Mouse (Mus musculus) CH12.LX (cell line): ENCODE measurements around the gene Pde8a. TPM values are rescaled to one million over a fixed set of nuclear protein-coding genes. Genes with fewer than 3 reads are reported as not detected.

Experiments
- DNase-seq: peaks from one replicate; pipeline ENCODE4 v3.0.0-alpha.2; 2013; ENCODE audit errors: extremely low read depth
- H3K27ac ChIP-seq: 2 replicates; pipeline ENCODE4 v1.5.1; 2012; ENCODE audit warnings: low read depth, mild to moderate bottlenecking, control low read depth, moderate library complexity; ENCODE audit not compliant: insufficient read depth
- H3K27me3 ChIP-seq: replicated peaks from 2 replicates; pipeline ENCODE3; 2012; ENCODE audit warnings: inconsistent platforms
- H3K36me3 ChIP-seq, 2 experiments: replicated peaks in 1 of 2; 2 replicates each; pipeline versions ENCODE3 to v1.6.1; 2012; ENCODE audit warnings: inconsistent platforms in 1 of 2, low read length in 1 of 2, mild to moderate bottlenecking in 1 of 2, mixed read lengths in 1 of 2, moderate library complexity in 1 of 2; ENCODE audit not compliant: control insufficient read depth in 1 of 2, insufficient read depth in 1 of 2
- H3K4me1 ChIP-seq, 2 experiments: 2 replicates each; pipeline ENCODE4 v1.6.1; 2012; ENCODE audit warnings: inconsistent platforms in 1 of 2, moderate library complexity in 1 of 2; ENCODE audit not compliant: insufficient read depth in 2 of 2, control insufficient read depth in 1 of 2
- H3K4me2 ChIP-seq: 2 replicates; pipeline ENCODE4 v1.6.1; 2012; ENCODE audit warnings: low read depth, mild to moderate bottlenecking, control low read depth; ENCODE audit not compliant: poor library complexity, insufficient read depth, severe bottlenecking
- H3K4me3 ChIP-seq, 3 experiments: fragments of 150-350 bp in 1 of 3; sonication (generic) in 1 of 3; replicated peaks in 1 of 3; 2 replicates each; pipeline versions ENCODE3 to v1.5.1; 2011 to 2012; ENCODE audit warnings: low read depth in 2 of 3, low read length in 2 of 3, mild to moderate bottlenecking in 2 of 3, moderate library complexity in 2 of 3, control low read depth in 1 of 3, improper control_type of control experiment in 1 of 3, inconsistent platforms in 1 of 3, mixed read lengths in 1 of 3; ENCODE audit not compliant: poor library complexity in 1 of 3
- H3K79me2 ChIP-seq: replicated peaks from 2 replicates; pipeline ENCODE4 v1.6.1; 2012; ENCODE audit warnings: mild to moderate bottlenecking, moderate library complexity; ENCODE audit not compliant: control insufficient read depth, poor library complexity, insufficient read depth, severe bottlenecking; ENCODE audit errors: extremely low read depth
- H3K9ac ChIP-seq: 2 replicates; pipeline ENCODE4 v1.6.1; 2012; ENCODE audit warnings: low read depth, mild to moderate bottlenecking, control low read depth, moderate library complexity; ENCODE audit not compliant: insufficient read depth
- H3K9me3 ChIP-seq: replicated peaks from 2 replicates; pipeline ENCODE3; 2012; ENCODE audit warnings: low read length, inconsistent platforms, mixed read lengths
- BHLHE40 ChIP-seq: IDR thresholded peaks from 2 replicates; pipeline ENCODE4 v1.6.1; 2011; ENCODE audit warnings: mild to moderate bottlenecking, low read depth, low read length, improper control_type of control experiment
- CHD1 ChIP-seq: IDR thresholded peaks from 2 replicates; pipeline ENCODE4 v1.6.1; 2012; ENCODE audit warnings: low read depth, low read length, improper control_type of control experiment, inconsistent platforms
- CHD2 ChIP-seq: IDR thresholded peaks from 2 replicates; pipeline ENCODE4 v1.6.1; 2011; ENCODE audit warnings: low read length, improper control_type of control experiment
- ETS1 ChIP-seq: conservative IDR thresholded peaks from 2 replicates; pipeline ENCODE4 v1.6.1; 2012; ENCODE audit warnings: low read depth, mild to moderate bottlenecking, inconsistent platforms, low read length, improper control_type of control experiment, moderate library complexity
- GABPA ChIP-seq: IDR thresholded peaks from 2 replicates; pipeline ENCODE4 v1.6.1; 2012; ENCODE audit warnings: low read depth, low read length, improper control_type of control experiment, inconsistent platforms; ENCODE audit not compliant: insufficient replicate concordance
- IRF4 ChIP-seq: IDR thresholded peaks from 2 replicates; pipeline ENCODE4 v1.6.1; 2014; ENCODE audit warnings: low read depth, mild to moderate bottlenecking, inconsistent platforms, low read length, improper control_type of control experiment
- KAT2A ChIP-seq: IDR thresholded peaks from 2 replicates; pipeline ENCODE4 v1.6.1; 2012; ENCODE audit warnings: low read length, improper control_type of control experiment, inconsistent platforms; ENCODE audit not compliant: insufficient replicate concordance
- MAX ChIP-seq: IDR thresholded peaks from 2 replicates; pipeline ENCODE4 v1.6.1; 2011; ENCODE audit warnings: low read length, improper control_type of control experiment
- MEF2A ChIP-seq: IDR thresholded peaks from 2 replicates; pipeline ENCODE4 v1.6.1; 2014; ENCODE audit warnings: low read depth, mild to moderate bottlenecking, inconsistent platforms, low read length, improper control_type of control experiment, borderline replicate concordance
- NELFE ChIP-seq: IDR thresholded peaks from 2 replicates; pipeline ENCODE4 v1.6.1; 2011; ENCODE audit warnings: low read depth, low read length, improper control_type of control experiment
- PAX5 ChIP-seq: IDR thresholded peaks from 2 replicates; pipeline ENCODE4 v1.6.1; 2012; ENCODE audit warnings: low read length, inconsistent platforms, mixed read lengths
- POLR2A ChIP-seq: IDR thresholded peaks from 2 replicates; pipeline ENCODE4 v1.6.1; 2011; ENCODE audit warnings: low read depth, mild to moderate bottlenecking, improper control_type of control experiment, low read length
- POLR2AphosphoS2 ChIP-seq: IDR thresholded peaks from 2 replicates; pipeline ENCODE4 v1.6.1; 2011; ENCODE audit warnings: low read depth, low read length, improper control_type of control experiment
- TBP ChIP-seq: conservative IDR thresholded peaks from 2 replicates; pipeline ENCODE4 v1.6.1; 2011; ENCODE audit warnings: low read depth, low read length, improper control_type of control experiment
- UBTF ChIP-seq: IDR thresholded peaks from 2 replicates; pipeline ENCODE4 v1.6.1; 2012; ENCODE audit warnings: low read depth, mild to moderate bottlenecking, inconsistent platforms, low read length, improper control_type of control experiment, moderate library complexity
- USF1 ChIP-seq: IDR thresholded peaks from 2 replicates; pipeline ENCODE4 v1.6.1; 2014; ENCODE audit warnings: low read depth, mild to moderate bottlenecking, inconsistent platforms, low read length, improper control_type of control experiment
- ZMIZ1 ChIP-seq: IDR thresholded peaks from 2 replicates; pipeline ENCODE4 v1.6.1; 2012; ENCODE audit warnings: low read depth, mild to moderate bottlenecking, inconsistent platforms, low read length, improper control_type of control experiment
- dilution Hi-C: fragments of 300-500 bp; cut with MboI; formaldehyde crosslinking; loops from 2 replicates; pipeline ENCODE4 v1.14.3; 2020; ENCODE audit warnings: low sequenced_read_pairs; ENCODE audit not compliant: extremely low pct_unique_long_range_greater_than_20kb, extremely low pct_ligation_motif_present
- in situ Hi-C: fragments of 300-500 bp; cut with MboI; formaldehyde crosslinking; loops from 3 replicates; pipeline ENCODE4 v1.14.3; 2019; ENCODE audit warnings: low sequenced_read_pairs, low pct_ligation_motif_present, low pct_unique_long_range_greater_than_20kb, mixed read lengths
- polyA plus RNA-seq: library from polyadenylated mRNA; unstranded; fragments of >175 nt; gene quantifications from 2 replicates; pipeline ENCODE4 v1.2.1, GENCODE M21; 2012; ENCODE audit warnings: low read depth; ENCODE audit not compliant: insufficient read length
- total RNA-seq, 2 experiments: library from RNA; depleted of rRNA; stranded (reverse); fragments of 300-350 nt in 1 of 2; fragments of >200 nt in 1 of 2; gene quantifications; 2 replicates each; pipeline ENCODE4 v1.2.3; 2012 to 2014

Gene Pde8a
- total and polyA plus RNA-seq, 3 experiments = 8.3 to 22.7 (median 9.1) TPM

GRCm38 (mm10) chr7:81327661-81328060 lies 114.3 kb downstream of the Pde8a start:
- TF ChIP-seq ZMIZ1 (no peak), TBP (no peak), GABPA (no peak), UBTF (no peak), MEF2A (no peak), USF1 (no peak), KAT2A (no peak)
- dilution Hi-C loops = no loop called here
- Histone ChIP-seq H3K36me3 (peaks cover 49 to 84% of the 10 kb centered on the region in 2 experiments), H3K79me2 (no peaks in the 10 kb centered on the region), H3K4me2 (no peak overlapping the region), H3K4me1 (peaks cover 0 to 29% of the 10 kb centered on the region in 2 experiments; a peak in 2 of 4 replicates), H3K27me3 (no peaks in the 10 kb centered on the region), H3K9me3 (no peaks in the 10 kb centered on the region), H3K27ac (no peak overlapping the region), H3K4me3 (no peak overlapping the region), H3K9ac (no peak overlapping the region)
- in situ Hi-C loops = no loop called here
- DNase-seq = no peak

- Histone ChIP-seq H3K4me2 (no peak overlapping the region), H3K27ac (no peak overlapping the region), H3K4me1 (peaks cover 0 to 29% of the 10 kb centered on the region in 2 experiments; a peak in 2 of 4 replicates), H3K27me3 (no peaks in the 10 kb centered on the region), H3K9me3 (no peaks in the 10 kb centered on the region), H3K9ac (no peak overlapping the region), H3K36me3 (peaks cover 52 to 90% of the 10 kb centered on the region in 2 experiments), H3K4me3 (no peak overlapping the region), H3K79me2 (no peaks in the 10 kb centered on the region; the same call in 1 of the 2 replicates)
- DNase-seq = no peak
- in situ Hi-C loops (no loop called here), dilution Hi-C loops (no loop called here)
- TF ChIP-seq BHLHE40 (no peak), POLR2A (no peak), CHD1 (no peak), MEF2A (no peak), CHD2 (no peak), IRF4 (no peak), NELFE (no peak), ETS1 (no peak), PAX5 (no peak)
Measured at GRCm38 (mm10) chr7:81330767-81331166, 117.4 kb downstream of the Pde8a start.

GRCm38 (mm10) chr7:81331851-81332250 lies 118.5 kb downstream of the Pde8a start:
- TF ChIP-seq POLR2AphosphoS2 (peak; percentile 28; the same call in 1 of the 2 replicates), MAX (no peak), UBTF (no peak), IRF4 (no peak)
- TF ChIP-seq, all 38 proteins: peak for 1
- dilution Hi-C loops = no loop called here
- no peak for DNase-seq
- Histone ChIP-seq H3K9me3 (no peaks in the 10 kb centered on the region), H3K9ac (no peak overlapping the region), H3K4me2 (no peak overlapping the region), H3K27me3 (no peaks in the 10 kb centered on the region), H3K79me2 (no peaks in the 10 kb centered on the region; the same call in 1 of the 2 replicates), H3K4me1 (peaks cover 0 to 29% of the 10 kb centered on the region in 2 experiments; a peak in 2 of 4 replicates), H3K36me3 (peaks cover 54 to 91% of the 10 kb centered on the region in 2 experiments), H3K4me3 (no peak overlapping the region), H3K27ac (no peak overlapping the region)
- in situ Hi-C loops = no loop called here
